Mouse (Mus musculus) midbrain, embryonic 11.5 days (tissue): Measurements from ENCODE around the gene Slc2a8. TPM values are rescaled to one million over a fixed set of nuclear protein-coding genes. Genes with fewer than 3 reads are reported as not detected.

Experiments used
- ATAC-seq: fragments of 200-750 bp; cut with Nextera tagmentation; 2 replicates; pipeline ENCODE4 v1.8.0; 2017; ENCODE audit warnings: moderate TSS enrichment, moderate library complexity; ENCODE audit not compliant: low FRiP score
- DNase-seq: peaks from one replicate; pipeline ENCODE4 v3.0.0; 2015; ENCODE audit warnings: low spot score; ENCODE audit errors: missing footprints
- H3K27ac ChIP-seq: fragments of 300-500 bp; sonication (generic); 2 replicates; pipeline ENCODE4 v1.5.1; 2014; ENCODE audit warnings: low read depth, low read length
- H3K27me3 ChIP-seq: fragments of 300-500 bp; sonication (generic); 2 replicates; pipeline ENCODE4 v1.6.1; 2014; ENCODE audit warnings: mild to moderate bottlenecking, low read length, moderate library complexity, mixed read lengths; ENCODE audit not compliant: control insufficient read depth, insufficient read depth
- H3K36me3 ChIP-seq: fragments of 300-500 bp; sonication (generic); 2 replicates; pipeline ENCODE4 v1.6.1; 2014; ENCODE audit warnings: mild to moderate bottlenecking, low read length, moderate library complexity, mixed read lengths; ENCODE audit not compliant: control insufficient read depth, insufficient read depth
- H3K4me1 ChIP-seq: fragments of 300-500 bp; sonication (generic); 2 replicates; pipeline ENCODE4 v1.6.1; 2014; ENCODE audit warnings: low read length; ENCODE audit not compliant: control insufficient read depth, insufficient read depth
- H3K4me2 ChIP-seq: fragments of 300-500 bp; sonication (generic); 2 replicates; pipeline ENCODE4 v1.6.1; 2014; ENCODE audit warnings: mild to moderate bottlenecking, moderate library complexity
- H3K4me3 ChIP-seq: fragments of 300-500 bp; sonication (generic); 2 replicates; pipeline ENCODE4 v1.5.1; 2014; ENCODE audit warnings: low read depth, low read length
- H3K9ac ChIP-seq: fragments of 300-500 bp; sonication (generic); 2 replicates; pipeline ENCODE4 v1.6.1; 2014; ENCODE audit warnings: low read length
- H3K9me3 ChIP-seq: fragments of 300-500 bp; sonication (generic); 2 replicates; pipeline ENCODE4 v1.6.1; 2016; ENCODE audit warnings: low read length; ENCODE audit not compliant: control insufficient read depth
- WGBS: fragments of 180-500 bp; shearing (Covaris S2); extraction: QIAGEN DNeasy Blood & Tissue Kit; methylation state at CpG from one replicate; pipeline ENCODE4 v1.1.7; 2014; 5-methylcytosine and 5-hydroxymethylcytosine counted together
- polyA plus RNA-seq: library from polyadenylated mRNA; unstranded; fragments of >200 nt; fragmentation: Nextera tagmentation; extraction: Ambion mirVana; gene quantifications from 2 replicates; pipeline ENCODE4 v1.2.1, GENCODE M21; 2014

The Slc2a8 gene
- polyA plus RNA-seq, 1 experiment from 2014 or later, result 8.4 TPM

- peak overlapping the region; percentile 82 for H3K4me3 ChIP-seq
- H3K9ac ChIP-seq, result peak overlapping the region; percentile 28; the same call in 1 of the 2 replicates
- H3K27me3 ChIP-seq, result no peaks in the 10 kb centered on the region
- H3K27ac ChIP-seq, result no peak overlapping the region
- ATAC-seq (no peak), DNase-seq (no peak)
- peaks cover 15% of the 10 kb centered on the region for H3K4me1 ChIP-seq
- no peaks in the 10 kb centered on the region for H3K36me3 ChIP-seq
- no peaks in the 10 kb centered on the region for H3K9me3 ChIP-seq
- peak overlapping the region; percentile 99 for H3K4me2 ChIP-seq
- 4% methylated on average over 4 of the region's 4 CpGs for WGBS
Observed at GRCm38 (mm10) chr2:32982700-32983099, 817 bp upstream of the Slc2a8 start.

- peak; percentile 92 for DNase-seq
- 1% methylated on average over 23 of the region's 23 CpGs for WGBS
- Histone ChIP-seq H3K9ac (peak overlapping the region; percentile 83), H3K27ac (peak overlapping the region; percentile 56; the same call in 1 of the 2 replicates), H3K4me2 (peak overlapping the region; percentile 99), H3K9me3 (no peaks in the 10 kb centered on the region), H3K4me3 (peak overlapping the region; percentile 82), H3K4me1 (peaks cover 15% of the 10 kb centered on the region), H3K36me3 (no peaks in the 10 kb centered on the region), H3K27me3 (no peaks in the 10 kb centered on the region)
- ATAC-seq, result peak; percentile 40; the same call in 1 of the 2 replicates
Observed at GRCm38 (mm10) chr2:32981281-32981680, 602 bp downstream of the Slc2a8 start.

- Histone ChIP-seq H3K4me1 (peaks cover 15% of the 10 kb centered on the region), H3K36me3 (no peaks in the 10 kb centered on the region), H3K9ac (no peak overlapping the region), H3K9me3 (no peaks in the 10 kb centered on the region), H3K4me3 (no peak overlapping the region), H3K27ac (no peak overlapping the region), H3K27me3 (no peaks in the 10 kb centered on the region), H3K4me2 (no peak overlapping the region)
- WGBS, result 88% methylated on average over 7 of the region's 7 CpGs
- no peak for DNase-seq
- no peak for ATAC-seq
Observed at GRCm38 (mm10) chr2:32979675-32980074, 2.2 kb downstream of the Slc2a8 start.

GRCm38 (mm10) chr2:32978675-32979074 lies 3.2 kb downstream of the Slc2a8 start:
- Histone ChIP-seq H3K27me3 (no peaks in the 10 kb centered on the region), H3K9ac (no peak overlapping the region), H3K4me3 (no peak overlapping the region), H3K4me2 (no peak overlapping the region), H3K4me1 (peaks cover 15% of the 10 kb centered on the region), H3K9me3 (no peaks in the 10 kb centered on the region), H3K27ac (no peak overlapping the region), H3K36me3 (0 out of 2 replicates have a peak, but pooled peaks cover under 1% of the 10 kb centered on the region)
- no peak for DNase-seq
- ATAC-seq, result no peak
- 87% methylated on average over 3 of the region's 3 CpGs for WGBS

GRCm38 (mm10) chr2:32977114-32977513 lies 4.8 kb downstream of the Slc2a8 start:
- no peak overlapping the region for H3K4me2 ChIP-seq
- no peak for DNase-seq
- 0 out of 2 replicates have a peak, but pooled peaks cover 3% of the 10 kb centered on the region for H3K36me3 ChIP-seq
- no peak overlapping the region for H3K9ac ChIP-seq
- H3K27me3 ChIP-seq, result no peaks in the 10 kb centered on the region
- H3K4me3 ChIP-seq, result no peak overlapping the region
- ATAC-seq, result no peak
- H3K9me3 ChIP-seq, result no peaks in the 10 kb centered on the region
- H3K4me1 ChIP-seq, result peaks cover 8% of the 10 kb centered on the region
- 85% methylated on average over 5 of the region's 5 CpGs for WGBS
- H3K27ac ChIP-seq, result no peak overlapping the region

GRCm38 (mm10) chr2:32974216-32974615 lies 7.7 kb downstream of the Slc2a8 start:
- ATAC-seq (no peak), DNase-seq (no peak)
- Histone ChIP-seq H3K36me3 (0 out of 2 replicates have a peak, but pooled peaks cover 3% of the 10 kb centered on the region), H3K4me3 (no peak overlapping the region), H3K4me2 (no peak overlapping the region), H3K4me1 (no peaks in the 10 kb centered on the region), H3K9me3 (no peaks in the 10 kb centered on the region), H3K9ac (no peak overlapping the region), H3K27me3 (no peaks in the 10 kb centered on the region), H3K27ac (no peak overlapping the region)
- WGBS, result 93% methylated on average over 8 of the region's 8 CpGs

- DNase-seq (no peak), ATAC-seq (no peak)
- Histone ChIP-seq H3K9ac (no peak overlapping the region), H3K36me3 (0 out of 2 replicates have a peak, but pooled peaks cover 3% of the 10 kb centered on the region), H3K27me3 (no peaks in the 10 kb centered on the region), H3K9me3 (no peaks in the 10 kb centered on the region), H3K4me3 (no peak overlapping the region), H3K4me2 (no peak overlapping the region), H3K4me1 (peaks cover 5% of the 10 kb centered on the region), H3K27ac (no peak overlapping the region)
- WGBS, result 37% methylated on average over 9 of the region's 9 CpGs
Observed at GRCm38 (mm10) chr2:32971235-32971634, 10.6 kb downstream of the Slc2a8 start.

GRCm38 (mm10) chr2:32969326-32969725 lies 12.6 kb downstream of the Slc2a8 start:
- peaks cover 5% of the 10 kb centered on the region; the same call in 1 of the 2 replicates for H3K36me3 ChIP-seq
- H3K4me3 ChIP-seq, result no peak overlapping the region
- peaks cover 5% of the 10 kb centered on the region for H3K4me1 ChIP-seq
- no peak overlapping the region for H3K4me2 ChIP-seq
- ATAC-seq (no peak), DNase-seq (no peak)
- WGBS, result 88% methylated on average over 8 of the region's 8 CpGs
- no peak overlapping the region for H3K27ac ChIP-seq
- H3K9ac ChIP-seq, result no peak overlapping the region
- H3K9me3 ChIP-seq, result no peaks in the 10 kb centered on the region
- no peaks in the 10 kb centered on the region for H3K27me3 ChIP-seq

GRCm38 (mm10) chr2:32968024-32968614 lies 13.8 kb downstream of the Slc2a8 start:
- H3K27me3 ChIP-seq, result no peaks in the 10 kb centered on the region
- no peak overlapping the region for H3K27ac ChIP-seq
- 85% methylated on average over 9 of the region's 9 CpGs for WGBS
- H3K36me3 ChIP-seq, result peaks cover 9% of the 10 kb centered on the region; the same call in 1 of the 2 replicates
- ATAC-seq (no peak), DNase-seq (no peak)
- no peaks in the 10 kb centered on the region for H3K9me3 ChIP-seq
- no peak overlapping the region for H3K4me3 ChIP-seq
- no peak overlapping the region for H3K9ac ChIP-seq
- H3K4me1 ChIP-seq, result peaks cover 9% of the 10 kb centered on the region
- H3K4me2 ChIP-seq, result peak overlapping the region; percentile 93; the same call in 1 of the 2 replicates
